Mouse (Mus musculus): ENCODE results near the gene Kif26a.

Gene Kif26a

GRCm38 (mm10) chr12:112164840-112165219 lies 18.8 kb downstream of the Kif26a start:
- DNase-seq (ENCODE audit: low spot score) = no peak

DNA sequence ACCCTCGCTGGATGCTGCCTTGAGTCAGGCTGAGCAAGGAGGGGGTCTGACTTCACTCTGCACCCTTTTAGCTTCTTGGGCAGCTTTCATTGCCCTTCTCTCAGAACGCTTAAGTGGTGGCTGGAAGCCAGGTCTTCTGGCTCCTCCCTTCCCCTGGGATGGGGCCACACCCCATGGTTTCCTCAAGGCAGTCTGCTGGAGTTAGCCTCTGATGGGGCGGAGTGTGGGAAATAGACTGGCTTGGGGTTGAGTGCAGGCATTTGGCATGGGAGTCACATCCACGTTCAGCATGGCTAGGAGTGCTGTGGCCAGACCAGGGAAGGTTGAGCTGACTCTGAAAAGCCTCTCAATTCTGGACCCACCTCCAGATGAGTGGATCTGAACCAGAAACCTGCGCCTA lies 23.2 kb downstream of the Kif26a start:
- no peak for DNase-seq (ENCODE audit: low spot score)

- DNase-seq (ENCODE audit: low spot score) = no peak
These were observed 24.9 kb downstream of the Kif26a start for GRCm38 (mm10) chr12:112170671-112171574.

DNA sequence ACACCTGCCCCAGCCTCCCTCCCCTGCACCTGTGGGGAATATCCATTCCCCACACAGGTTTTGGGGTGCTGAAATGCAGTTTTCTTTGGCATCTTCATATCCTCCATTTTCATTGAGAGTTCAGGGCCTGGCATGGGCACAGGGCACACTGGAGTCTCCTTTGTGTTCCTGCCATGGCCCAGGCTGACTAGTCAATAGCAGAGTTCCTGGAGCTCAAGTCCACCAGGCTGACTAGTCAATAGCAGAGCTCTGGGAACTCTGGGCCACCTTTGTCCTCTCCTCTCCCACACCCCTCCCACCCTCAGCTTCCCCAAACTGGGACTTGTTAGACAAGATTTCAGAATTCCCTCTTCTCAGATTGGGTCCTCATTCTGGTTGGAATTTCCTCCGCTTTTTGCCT lies 25.6 kb downstream of the Kif26a start:
- no peak for DNase-seq (ENCODE audit: low spot score)

GRCm38 (mm10) chr12:112172214-112172613 lies 26.2 kb downstream of the Kif26a start:
- no peak for DNase-seq (ENCODE audit: low spot score)

DNA sequence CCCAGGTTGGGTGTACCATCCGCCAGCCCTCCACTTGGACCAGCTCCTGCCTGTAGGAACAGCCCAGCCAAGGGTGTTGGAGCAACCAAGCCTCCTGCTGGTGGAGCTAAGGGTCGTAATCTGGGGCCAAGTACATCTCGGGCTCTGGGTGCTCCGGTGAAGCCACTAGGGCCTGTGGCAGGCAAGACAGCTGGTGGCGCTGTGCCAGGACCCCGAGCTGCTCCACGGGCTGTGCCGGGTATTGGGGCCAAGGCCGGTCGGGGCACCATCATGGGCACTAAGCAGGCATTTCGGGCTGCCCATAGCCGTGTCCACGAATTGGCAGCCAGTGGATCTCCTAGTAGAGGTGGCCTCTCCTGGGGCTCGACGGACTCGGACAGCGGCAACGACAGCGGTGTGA lies 31.7 kb downstream of the Kif26a start:
- DNase-seq (ENCODE audit: low spot score) = no peak

DNA sequence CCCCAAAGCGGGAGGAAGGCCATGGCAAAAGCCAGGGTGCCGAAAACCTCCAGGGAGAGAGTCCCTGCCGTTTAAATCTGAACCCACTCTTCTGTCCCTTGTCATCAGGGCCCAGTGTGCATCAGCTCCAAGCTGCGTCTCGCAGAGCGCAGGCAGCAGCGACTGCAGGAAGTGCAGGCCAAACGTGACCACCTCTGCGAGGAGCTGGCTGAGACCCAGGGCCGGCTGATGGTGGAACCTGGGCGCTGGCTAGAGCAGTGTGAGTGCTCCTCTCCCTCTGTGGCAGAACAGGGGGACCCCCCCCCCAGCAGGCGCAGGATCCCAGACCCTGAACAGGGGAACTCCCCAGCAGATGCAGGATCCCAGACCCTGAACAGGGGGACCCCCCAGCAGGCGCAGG lies 33.7 kb downstream of the Kif26a start:
- no peak for DNase-seq (ENCODE audit: low spot score)

DNA sequence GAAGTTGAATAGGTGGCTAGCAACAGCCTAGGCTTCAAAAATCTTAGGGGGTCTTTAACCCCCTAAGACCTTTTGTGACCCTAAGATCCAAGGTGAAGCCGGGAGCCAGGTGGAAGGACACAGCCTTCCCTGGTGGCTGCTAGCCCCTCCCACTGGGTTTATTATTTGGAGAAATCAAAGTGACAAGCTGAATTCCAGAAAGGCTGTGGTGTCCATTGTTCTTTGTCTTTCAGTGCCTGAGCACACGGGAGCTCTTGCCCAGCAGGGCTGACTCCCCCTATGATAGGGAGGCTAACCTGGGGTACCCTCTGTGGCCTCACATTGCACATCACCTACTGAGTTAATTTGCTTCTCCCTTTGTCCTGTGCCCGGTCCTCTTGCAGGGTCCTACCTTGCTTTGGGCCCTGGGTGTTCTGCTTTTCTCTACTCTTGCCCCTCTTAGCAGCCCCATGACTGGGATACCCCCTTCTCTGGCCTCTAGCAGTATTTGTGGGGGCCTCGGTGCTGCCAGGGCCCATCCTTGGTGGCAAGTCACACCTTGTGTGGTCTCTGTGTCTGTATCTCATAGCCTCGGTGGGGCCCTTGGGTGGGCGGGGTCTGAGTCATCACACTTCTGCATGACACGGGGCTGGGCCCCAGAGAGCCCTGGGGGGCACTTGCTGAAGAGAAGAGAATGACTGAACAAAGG lies 36.1 kb downstream of the Kif26a start:
- DNase-seq (ENCODE audit: low spot score) = no peak

GRCm38 (mm10) chr12:112182609-112182955 lies 36.6 kb downstream of the Kif26a start:
- no peak for DNase-seq (ENCODE audit: low spot score)

DNA sequence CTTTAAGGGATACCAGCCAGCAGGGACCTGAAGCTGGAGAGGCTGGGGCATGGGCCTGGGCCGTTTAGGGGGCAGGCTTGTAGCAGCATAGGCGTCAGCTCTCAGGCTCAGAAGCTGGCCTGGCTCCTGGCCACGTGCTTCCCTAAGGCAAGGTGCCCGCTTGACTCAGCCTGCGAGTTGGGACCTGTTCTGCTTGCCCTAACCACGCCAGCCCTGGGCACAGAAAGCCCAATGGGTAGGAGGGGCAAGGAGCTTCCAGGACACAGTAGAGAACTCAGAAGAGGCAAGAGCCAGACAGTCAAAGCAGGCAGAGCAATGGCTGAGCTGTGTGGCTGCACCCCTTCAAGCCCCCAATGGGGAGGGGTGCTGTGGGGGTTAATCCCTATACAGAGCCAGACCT lies 37.7 kb downstream of the Kif26a start:
- no peak for DNase-seq (ENCODE audit: low spot score)

DNA sequence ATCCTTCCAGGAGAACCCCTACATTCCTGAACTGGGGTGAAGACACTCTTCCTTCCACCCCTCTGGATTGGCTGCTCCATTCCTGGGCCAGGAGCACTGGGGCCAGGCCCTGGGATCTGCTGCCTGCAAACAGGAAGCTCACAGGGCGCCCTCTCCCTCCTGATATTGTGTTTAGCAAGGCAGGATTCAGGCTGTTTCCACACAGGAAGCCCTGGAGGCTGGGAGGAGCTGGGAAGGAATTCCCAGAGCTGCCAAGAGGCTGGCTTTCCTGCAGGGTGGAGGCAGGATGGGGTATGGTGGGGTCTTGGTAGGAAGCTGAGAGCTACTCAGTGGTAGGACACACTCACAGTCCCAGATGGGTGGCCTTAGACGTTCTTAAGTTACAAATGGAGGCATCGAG lies 38.4 kb downstream of the Kif26a start:
- peak; percentile 60 for DNase-seq (ENCODE audit: low spot score)

GRCm38 (mm10) chr12:112186899-112187298 lies 40.9 kb downstream of the Kif26a start:
- no peak for DNase-seq (ENCODE audit: low spot score)

DNA sequence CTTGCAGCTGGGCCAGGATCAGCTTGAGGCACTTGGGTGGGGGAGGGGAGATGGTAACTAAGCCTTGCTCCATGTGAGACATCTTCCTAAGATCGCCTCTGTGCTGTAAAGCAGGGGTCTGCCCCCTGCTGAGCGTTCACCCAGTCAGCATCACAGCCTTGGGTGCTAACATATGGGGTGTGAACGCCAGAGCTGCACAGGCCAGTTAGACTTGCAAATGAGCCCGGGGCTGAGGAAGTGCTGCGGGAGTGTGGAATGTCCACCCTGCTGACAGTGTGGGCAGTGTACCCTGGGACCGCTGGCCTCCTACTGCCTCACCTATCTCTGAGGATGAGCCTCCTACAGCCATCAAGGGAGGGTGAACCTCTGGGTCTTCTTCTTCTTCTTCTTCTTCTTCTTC lies 45.7 kb downstream of the Kif26a start:
- no peak for DNase-seq (ENCODE audit: low spot score)

GRCm38 (mm10) chr12:112195019-112195418 lies 49.0 kb downstream of the Kif26a start:
- no peak for DNase-seq (ENCODE audit: low spot score)

DNA sequence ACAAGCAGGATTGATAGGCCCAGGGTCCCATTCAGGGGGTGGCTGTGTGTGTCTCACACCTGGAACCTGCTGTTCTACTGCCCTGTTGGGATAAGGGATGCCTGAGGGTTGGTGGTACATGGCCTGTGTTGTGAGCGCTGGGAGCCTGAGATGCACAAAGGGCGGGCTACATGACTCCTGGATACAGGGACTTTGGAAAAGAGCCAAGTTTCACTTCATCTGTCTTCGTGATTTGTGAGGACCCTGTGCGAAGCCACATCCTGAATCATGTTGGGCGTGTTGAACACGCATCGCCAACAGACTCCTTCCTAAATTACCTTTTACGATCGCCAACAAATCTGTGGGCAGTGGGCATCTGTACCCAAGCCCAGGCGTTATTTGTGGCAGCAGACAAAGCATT lies 50.6 kb downstream of the Kif26a start:
- DNase-seq (ENCODE audit: low spot score) = no peak

DNA sequence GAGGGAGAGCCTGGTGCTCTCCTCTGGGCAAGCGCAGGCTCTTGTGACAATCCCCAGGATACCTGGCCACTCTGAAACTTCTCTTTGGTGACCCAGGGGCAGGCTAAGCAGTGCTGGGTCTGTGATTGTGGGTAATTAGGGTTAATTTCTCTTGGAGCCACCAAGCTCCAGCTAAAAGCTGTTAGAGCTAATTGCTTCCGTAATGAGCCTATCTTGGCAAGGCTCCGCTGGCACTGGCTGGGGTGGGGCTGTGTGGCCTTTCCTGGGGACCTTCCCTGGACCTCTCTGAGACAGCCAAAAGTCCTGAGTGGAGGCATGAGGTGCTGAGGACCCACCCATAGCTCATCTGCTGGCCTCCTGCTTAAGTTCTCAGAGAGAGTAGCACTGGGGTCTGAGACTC lies 53.4 kb downstream of the Kif26a start:
- no peak for DNase-seq (ENCODE audit: low spot score)

GRCm38 (mm10) chr12:112200045-112200444 lies 54.0 kb downstream of the Kif26a start:
- no peak for DNase-seq (ENCODE audit: low spot score)

- DNase-seq (ENCODE audit: low spot score) = no peak
These were observed 61.2 kb downstream of the Kif26a start for GRCm38 (mm10) chr12:112207163-112207562.

GRCm38 (mm10) chr12:112207734-112208133 lies 61.7 kb downstream of the Kif26a start:
- no peak for DNase-seq (ENCODE audit: low spot score)

DNA sequence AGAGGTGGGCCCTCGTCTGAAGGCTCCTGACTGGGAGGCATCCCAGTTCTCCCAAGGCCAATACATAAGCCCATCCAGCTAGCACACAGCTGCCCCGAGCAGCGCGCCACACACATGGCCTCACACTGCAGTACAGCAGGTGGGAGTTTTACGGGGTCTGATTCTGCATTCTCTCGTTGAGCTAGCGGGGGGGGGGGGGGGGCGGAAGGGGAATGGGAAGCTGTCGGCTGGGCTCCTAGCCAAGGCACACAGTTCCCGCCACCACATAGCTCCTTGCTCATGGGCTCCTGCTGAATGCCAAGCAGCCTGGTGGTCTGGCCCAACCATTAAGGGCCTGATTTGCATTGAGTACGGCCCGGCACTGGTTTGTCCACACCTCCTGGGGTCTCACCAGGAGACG lies 64.6 kb downstream of the Kif26a start:
- DNase-seq (ENCODE audit: low spot score) = no peak

GRCm38 (mm10) chr12:112214441-112214857 lies 68.4 kb downstream of the Kif26a start:
- no peak for DNase-seq (ENCODE audit: low spot score)

GRCm38 (mm10) chr12:112215545-112215944 lies 69.5 kb downstream of the Kif26a start:
- DNase-seq (ENCODE audit: low spot score) = no peak

- no peak for DNase-seq (ENCODE audit: low spot score)
These were observed 71.0 kb downstream of the Kif26a start for GRCm38 (mm10) chr12:112217021-112217420.

GRCm38 (mm10) chr12:112217681-112218080 lies 71.7 kb downstream of the Kif26a start:
- DNase-seq (ENCODE audit: low spot score) = no peak
